Mouse (Mus musculus): Measurements from ENCODE around the gene Slco4c1.

The Slco4c1 gene

DNA sequence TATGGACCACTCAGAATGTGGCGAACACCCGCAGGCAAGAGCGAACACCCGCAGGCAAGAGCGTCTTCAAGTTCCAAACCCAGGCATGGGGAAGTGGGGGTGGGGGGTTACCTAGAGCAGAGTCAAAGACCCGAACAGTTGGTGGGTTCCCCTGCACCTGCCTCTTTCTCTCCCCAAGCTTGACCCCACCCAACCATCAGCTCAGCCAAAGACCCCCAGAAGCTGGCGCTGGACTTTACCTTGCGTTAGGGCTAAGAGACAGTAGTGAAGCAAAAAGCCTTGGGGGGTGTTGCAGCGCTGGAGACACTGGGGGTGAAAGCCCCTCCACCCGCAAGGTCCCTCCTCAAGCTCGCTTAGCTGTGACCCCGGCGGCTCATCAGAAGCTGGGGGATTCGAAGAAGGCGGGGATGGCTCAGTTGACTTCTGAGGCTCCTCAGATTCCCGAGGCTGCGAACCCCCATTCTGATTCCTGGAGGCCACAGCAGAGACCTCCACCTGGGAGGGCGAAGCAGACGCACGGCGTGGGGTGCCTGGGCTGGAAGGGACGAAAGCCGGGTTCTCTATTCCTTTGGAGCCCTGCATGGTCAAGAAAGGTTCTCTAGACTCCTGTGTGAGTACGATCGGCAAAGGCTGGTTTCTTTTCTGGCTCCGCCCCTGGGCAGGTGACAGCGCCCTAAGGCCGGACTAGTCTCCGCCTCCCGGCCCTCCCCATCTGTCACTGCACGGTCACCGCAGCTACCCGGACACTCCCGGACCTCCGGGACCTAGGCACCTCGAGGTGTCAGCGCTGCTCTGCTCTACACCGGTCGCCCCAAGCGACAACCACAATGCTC, at the start of gene Slco4c1:
Gene Slco4c1 (minus strand): TSS at position 644 of the 833 bp plus-strand sequence.
- peak; percentile 20 to 38 for DNase-seq

- DNase-seq = no peak
Measured at GRCm38 (mm10) chr1:96917333-96917732, 45.4 kb upstream of the Slco4c1 start.

GRCm38 (mm10) chr1:96883788-96884187, 11.8 kb upstream of the Slco4c1 start:
- no peak for DNase-seq

- DNase-seq = no peak
Measured at GRCm38 (mm10) chr1:96878572-96878971, 6.6 kb upstream of the Slco4c1 start.

GRCm38 (mm10) chr1:96876076-96876475, 4.1 kb upstream of the Slco4c1 start:
- no peak for DNase-seq

DNA sequence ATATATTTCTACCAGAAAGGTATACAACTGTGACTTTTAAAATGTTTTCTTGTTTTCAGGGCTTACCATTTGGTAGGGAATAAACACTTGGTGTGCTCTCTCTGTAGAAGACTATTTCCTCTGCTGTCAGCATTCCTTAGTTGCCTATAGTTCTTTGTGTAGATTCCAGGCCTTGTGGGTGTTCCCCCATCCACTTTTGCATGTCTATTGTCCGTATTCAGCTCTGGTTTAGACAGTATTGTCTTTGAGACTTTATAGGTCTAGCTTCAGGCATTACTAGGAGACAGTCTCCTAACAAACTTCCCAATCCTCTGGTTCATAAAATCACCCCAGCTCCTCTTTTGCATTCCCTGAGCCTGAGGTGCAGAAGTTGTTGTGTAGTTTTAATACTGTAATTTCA, 2.7 kb upstream of the Slco4c1 start:
- no peak for DNase-seq

DNA sequence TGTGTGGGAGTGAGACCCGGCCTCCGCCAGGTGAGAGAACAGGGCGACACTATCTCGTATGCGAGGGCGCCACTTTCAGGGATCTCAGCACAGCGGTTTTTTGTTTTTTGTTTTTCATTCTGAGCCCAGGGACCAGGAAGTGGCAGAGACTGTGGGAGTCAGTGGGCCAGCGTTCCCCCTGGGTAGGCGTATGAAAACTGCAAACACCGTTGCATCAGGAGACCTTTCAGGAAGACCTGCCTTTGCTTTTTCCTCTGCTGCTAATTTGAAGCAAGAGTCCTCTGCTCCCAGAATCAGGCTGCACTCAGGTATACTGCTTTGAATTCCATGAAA, 356 bp upstream of the Slco4c1 start:
- no peak for DNase-seq

GRCm38 (mm10) chr1:96870764-96871307, 1.1 kb downstream of the Slco4c1 start:
- DNase-seq = no peak

DNA sequence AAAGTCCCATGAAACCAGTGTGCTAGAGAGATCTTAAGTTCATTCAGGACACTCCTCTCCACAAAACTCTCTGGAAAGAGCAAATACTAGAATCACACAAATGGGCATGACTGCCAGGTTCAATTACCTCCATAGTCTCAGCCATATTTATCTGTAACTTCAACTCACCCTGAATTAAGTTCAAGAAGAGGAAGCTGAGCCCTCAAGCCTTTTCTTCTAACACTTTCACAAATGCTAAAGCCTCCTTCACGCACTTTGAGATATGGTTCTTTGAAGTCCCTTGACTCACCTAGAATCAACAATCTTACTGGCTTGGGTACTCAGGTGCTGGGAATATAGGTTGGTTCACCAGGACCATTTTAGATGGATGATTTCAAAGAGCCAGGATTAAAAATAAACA, 3.2 kb downstream of the Slco4c1 start:
- no peak for DNase-seq

GRCm38 (mm10) chr1:96866002-96866401, 6.0 kb downstream of the Slco4c1 start:
- no peak for DNase-seq

- DNase-seq = no peak
Measured at GRCm38 (mm10) chr1:96864120-96864519, 7.9 kb downstream of the Slco4c1 start.

DNA sequence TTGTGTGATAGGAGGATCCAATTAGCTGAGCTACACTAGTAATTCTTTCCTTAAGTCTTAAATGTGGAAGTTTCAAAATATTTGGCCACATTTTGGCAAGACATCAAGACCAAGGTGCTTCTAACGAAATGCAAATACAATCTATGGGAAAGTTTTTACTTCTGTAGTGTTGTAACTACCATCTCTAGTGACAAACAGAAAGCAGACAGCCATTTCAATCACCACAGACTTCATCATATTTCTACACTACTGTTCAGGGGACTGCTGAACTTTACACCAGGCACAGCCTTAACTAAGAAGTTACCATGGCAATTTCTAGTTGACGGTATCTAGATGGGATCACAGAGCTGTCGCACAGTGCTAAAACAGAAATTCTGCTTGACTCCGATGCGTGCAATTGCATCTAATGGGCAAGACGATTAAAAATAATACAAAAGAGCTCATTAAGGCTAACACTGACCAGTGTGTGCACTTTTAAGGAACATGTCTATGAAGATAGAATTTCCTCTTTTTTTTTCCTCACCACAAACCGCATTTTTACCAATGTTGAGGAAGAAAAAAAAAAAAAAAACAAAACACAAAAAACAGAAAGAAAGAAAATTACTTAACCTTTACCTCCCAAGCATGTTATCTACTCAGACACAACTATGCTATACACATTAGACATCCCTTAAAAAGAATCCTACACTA, 11.8 kb downstream of the Slco4c1 start:
- no peak for DNase-seq

DNA sequence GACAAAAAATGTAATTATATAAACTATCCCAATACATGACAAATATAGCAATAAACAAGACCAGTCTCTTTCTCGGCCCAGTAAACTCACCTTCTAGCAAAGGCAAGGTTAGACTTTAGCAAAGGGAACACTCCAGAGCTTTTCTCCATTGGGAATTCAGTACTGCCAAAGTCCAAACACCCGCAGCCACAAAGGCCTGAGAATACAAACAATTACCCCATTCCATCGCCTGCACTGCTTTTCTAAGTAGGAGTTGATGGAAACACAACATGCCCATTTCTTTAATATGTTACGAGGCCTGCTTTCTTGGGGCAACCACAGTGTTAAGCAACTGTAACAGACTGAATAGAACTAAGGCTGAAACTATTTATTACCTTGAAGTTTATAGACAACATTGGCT, 18.4 kb downstream of the Slco4c1 start:
- no peak for DNase-seq

- DNase-seq = no peak
Measured at GRCm38 (mm10) chr1:96849101-96849500, 22.9 kb downstream of the Slco4c1 start.

DNA sequence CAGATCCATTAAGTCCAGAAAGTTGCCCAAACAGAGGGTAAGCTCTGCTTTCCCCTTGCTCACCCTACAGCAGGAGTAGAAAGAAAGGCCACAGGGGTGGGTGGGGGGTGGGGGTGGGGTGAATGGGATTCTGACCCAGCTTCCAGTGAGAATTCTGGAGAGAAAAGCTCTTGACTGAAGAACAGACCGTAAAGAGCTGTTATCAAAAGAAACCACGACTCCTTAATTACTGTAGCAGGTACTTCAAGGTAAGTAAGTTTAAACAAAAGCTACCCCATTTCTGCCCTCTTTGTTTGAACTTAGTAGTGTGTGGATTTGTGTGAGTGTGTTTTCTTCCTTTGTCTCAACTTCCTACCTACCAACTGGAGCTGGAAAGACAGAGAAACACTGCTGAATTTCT, 23.4 kb downstream of the Slco4c1 start:
- DNase-seq = no peak

- peak in 1 of 2 experiments; percentile 6 for DNase-seq
Measured at GRCm38 (mm10) chr1:96846727-96847126, 25.2 kb downstream of the Slco4c1 start.

DNA sequence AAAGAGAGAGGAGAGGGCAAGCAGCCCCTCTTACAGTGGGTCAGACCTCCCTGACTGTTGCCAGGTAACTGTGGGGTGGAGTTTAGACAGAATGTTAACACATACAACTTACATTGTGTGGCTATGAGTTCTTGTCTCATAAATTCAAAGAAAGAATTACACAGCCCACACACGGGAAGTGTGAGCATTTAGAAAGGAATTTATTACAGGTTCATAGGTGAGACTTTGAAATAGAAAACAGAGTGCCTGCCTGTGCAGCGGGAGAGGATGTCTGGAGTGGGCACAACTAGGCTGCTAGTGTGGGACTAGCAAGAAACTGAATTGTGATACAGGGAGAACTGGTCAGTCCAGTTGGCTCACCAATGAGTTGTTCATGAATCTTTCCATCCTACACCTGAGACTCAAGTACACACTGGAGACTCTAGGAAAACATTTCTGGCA, 66.7 kb downstream of the Slco4c1 start:
- DNase-seq = no peak

- no peak for DNase-seq
Measured at GRCm38 (mm10) chr1:96801595-96801994, 70.4 kb downstream of the Slco4c1 start.

DNA sequence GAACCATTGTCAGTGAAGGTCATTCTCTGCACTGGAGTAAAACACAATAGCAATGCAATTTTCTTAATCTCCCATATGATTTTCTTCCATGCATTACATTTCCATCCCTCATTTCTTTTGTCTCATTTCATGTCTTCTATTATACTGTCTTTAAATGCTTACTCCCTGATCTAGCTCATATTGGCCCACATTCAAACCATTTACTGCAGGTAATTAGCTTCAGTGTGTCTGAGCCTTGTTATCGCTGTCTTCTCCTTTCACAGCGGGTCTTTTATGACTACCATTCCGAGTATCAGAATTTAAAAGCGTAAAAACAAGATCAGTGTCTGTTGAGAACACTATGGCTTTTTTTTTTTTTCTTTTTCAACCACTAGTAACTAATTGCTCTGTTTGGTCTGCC, 77.3 kb downstream of the Slco4c1 start:
- DNase-seq = no peak

DNA sequence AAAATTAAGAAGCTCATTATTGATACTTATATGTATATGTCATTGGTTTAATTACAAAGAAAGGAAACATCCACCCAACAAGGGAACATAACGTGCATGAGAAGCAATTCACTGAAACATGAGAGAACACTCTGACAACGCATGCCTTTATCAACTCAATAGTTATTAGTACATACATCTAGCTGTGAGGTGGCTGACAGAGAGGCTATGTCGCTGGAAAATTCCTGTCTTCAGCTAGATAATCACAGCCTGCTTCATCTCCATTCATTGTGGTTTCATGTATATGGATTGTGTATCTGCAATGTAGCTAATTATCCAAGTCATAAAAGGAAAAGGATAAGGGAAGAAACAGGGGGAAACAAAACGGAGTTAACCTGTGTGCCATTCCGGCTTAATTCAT, 77.7 kb downstream of the Slco4c1 start:
- DNase-seq = no peak

GRCm38 (mm10) chr1:96789268-96789667, 82.7 kb downstream of the Slco4c1 start:
- no peak for DNase-seq

DNA sequence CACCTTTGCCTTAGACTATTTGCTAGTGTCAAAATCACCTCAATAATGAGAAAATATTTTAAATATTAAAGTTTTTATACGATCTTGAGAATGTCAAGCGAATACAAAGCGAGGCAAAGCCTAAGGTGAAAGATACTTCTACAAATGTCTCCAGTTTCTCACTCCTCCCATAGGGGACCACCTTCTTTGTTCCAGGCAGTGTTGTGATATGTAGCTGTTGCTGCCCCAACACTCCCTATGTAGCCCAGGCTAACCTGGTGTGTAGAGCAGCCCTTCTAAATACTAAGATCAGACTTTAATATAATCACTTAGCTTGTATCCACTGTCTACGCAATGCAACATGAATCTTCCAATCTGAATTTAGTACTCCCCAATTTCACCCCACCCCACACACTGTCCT, 97.8 kb downstream of the Slco4c1 start:
- DNase-seq = no peak

DNA sequence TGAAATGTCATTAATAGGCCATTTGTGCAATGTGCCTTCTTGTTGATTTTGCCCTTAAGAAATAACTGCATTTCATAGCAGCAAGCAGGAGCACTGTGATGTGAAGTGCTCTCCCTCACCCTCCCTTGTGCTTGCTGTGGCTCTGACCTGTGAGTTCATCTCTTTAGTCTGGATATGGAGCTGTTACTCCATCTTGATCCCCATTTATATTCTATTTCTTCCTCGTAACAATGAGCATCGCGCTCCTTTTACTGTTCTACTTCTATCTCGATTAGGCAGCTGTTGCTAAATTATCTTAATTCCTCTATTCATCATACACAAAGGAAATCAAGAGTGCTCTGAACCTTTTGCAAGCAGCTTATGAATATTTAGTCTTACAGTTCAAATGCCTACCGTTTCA, 98.3 kb downstream of the Slco4c1 start:
- no peak for DNase-seq

DNA sequence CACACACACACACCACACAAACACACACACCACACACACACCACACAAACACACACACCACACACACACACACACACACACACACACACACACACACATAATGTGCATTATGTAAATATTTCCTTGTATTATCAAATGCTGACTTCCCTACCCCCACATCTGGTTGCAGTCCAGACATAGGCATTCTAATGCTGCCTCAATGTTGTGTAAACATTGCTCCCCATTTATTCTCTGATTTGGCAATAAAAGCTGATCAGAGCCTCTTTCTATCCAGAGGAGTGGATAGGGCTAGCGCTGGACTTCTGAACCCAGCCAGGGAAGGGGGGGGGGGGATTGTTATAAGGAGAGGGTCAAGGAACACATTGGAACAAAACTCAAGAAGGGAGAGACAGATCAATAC, 101.7 kb downstream of the Slco4c1 start:
- DNase-seq = no peak
